Mouse (Mus musculus): Measurements from ENCODE around the gene Elfn2. TPM values are rescaled to one million over a fixed set of nuclear protein-coding genes. Genes with fewer than 3 reads are reported as not detected.

Gene Elfn2
- total and polyA plus RNA-seq, 2 experiments from 2014 or later = 10.1 to 51.6 TPM

DNA sequence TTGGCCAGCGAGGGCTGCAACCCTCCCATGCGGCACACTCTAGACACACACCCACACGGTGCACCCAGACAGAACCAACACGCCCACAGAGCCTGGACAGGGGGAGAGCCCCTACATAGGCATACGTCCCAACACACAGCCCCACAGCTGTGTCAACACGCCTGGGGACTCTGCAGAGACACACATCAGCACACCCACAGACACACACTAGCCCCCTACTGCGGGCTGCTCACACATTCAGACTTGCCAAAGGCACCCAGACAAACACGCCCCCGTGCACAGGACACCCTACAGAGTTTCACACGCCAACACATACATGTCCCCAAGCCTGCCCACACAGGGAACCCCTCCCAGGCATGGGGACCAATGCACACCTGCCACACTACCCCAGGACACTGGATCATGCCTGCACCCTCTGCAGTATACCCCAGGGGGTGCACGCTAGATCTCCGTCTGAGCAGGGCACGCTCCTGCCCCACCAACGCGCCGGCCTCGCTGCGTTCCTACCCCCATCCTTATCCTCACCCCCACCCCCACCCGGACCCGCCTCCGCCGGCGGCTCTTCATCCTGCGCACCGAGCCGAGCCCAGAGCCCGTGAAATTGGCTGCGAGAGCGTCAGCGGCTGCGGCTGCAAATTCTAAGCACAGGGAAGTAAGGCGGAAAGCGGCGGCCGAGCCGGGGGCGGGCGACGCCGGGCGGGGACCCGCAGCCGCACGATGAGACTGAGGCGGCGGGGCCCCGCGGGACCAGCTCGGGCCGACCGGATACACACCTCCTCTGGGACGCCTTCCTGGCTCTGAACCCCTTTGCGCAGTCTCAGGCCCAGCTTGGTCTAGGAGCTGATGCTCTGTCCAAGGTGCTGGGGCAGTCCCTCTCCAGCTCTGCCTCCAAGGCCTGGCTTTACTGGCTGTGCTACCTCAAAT lies 6.0 kb downstream of the Elfn2 start:
- WGBS = 11% methylated on average over 53 of the region's 53 CpGs
- Histone ChIP-seq H3K9ac (peak overlapping the region; percentile 34), H3K9me3 (ENCODE audit: low read length) (no peaks in the 10 kb centered on the region), H3K4me2 (ENCODE audit: low read depth) (peak overlapping the region; percentile 44), H3K27me3 (ENCODE audit: insufficient read depth, low read length) (no peaks in the 10 kb centered on the region), H3K36me3 (ENCODE audit: insufficient read depth) (no peaks in the 10 kb centered on the region), H3K4me1 (ENCODE audit: insufficient read depth) (peaks cover 30% of the 10 kb centered on the region), H3K4me3 (ENCODE audit: low read depth, low read length) (peak overlapping the region; percentile 21), H3K27ac (ENCODE audit: low read depth, low read length) (no peak overlapping the region)
- DNase-seq (peak; percentile 41), ATAC-seq (no peak; the same call in 1 of the 2 replicates)
- TF ChIP-seq CTCF (IDR thresholded peaks at IDR 0.05; ENCODE audit: low read depth) = no peak; the same call in 1 of the 2 replicates

- peak overlapping the region; percentile 34; the same call in 1 of the 2 replicates for H3K9ac ChIP-seq
- peaks cover 30% of the 10 kb centered on the region for H3K4me1 ChIP-seq (ENCODE audit: insufficient read depth)
- 58% methylated on average over 7 of the region's 7 CpGs for WGBS
- H3K4me2 ChIP-seq (ENCODE audit: low read depth) = peak overlapping the region; percentile 44
- no peaks in the 10 kb centered on the region for H3K9me3 ChIP-seq (ENCODE audit: low read length)
- DNase-seq (no peak), ATAC-seq (no peak)
- no peaks in the 10 kb centered on the region for H3K36me3 ChIP-seq (ENCODE audit: insufficient read depth)
- TF ChIP-seq CTCF (IDR thresholded peaks at IDR 0.05; ENCODE audit: low read depth) = no peak
- no peak overlapping the region for H3K27ac ChIP-seq (ENCODE audit: low read depth, low read length)
- no peaks in the 10 kb centered on the region for H3K27me3 ChIP-seq (ENCODE audit: insufficient read depth, low read length)
- H3K4me3 ChIP-seq (ENCODE audit: low read depth, low read length) = no peak overlapping the region
These were observed 6.6 kb downstream of the Elfn2 start for GRCm38 (mm10) chr15:78711935-78712334.

DNA sequence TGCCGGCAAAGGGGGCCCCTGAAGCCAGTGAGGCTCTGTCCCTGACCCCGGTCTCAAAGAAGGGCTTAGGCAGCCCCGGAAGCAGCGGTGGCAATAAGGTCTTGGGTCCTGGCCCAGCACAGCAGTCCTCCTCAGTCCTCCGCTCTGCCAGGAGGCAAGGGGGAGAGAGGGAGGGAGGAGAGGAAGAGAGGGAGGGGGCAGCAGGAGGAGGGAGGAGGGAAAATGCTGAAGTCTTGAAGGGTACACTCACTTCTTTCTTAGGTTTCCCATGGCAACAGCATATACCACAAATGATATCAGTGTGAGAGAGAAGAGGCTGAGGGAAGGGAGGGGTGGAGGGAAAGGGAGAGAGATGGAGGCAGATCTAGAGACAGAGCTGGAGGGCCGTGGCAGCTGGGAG lies 7.9 kb downstream of the Elfn2 start:
- peak overlapping the region; percentile 23 for H3K4me3 ChIP-seq (ENCODE audit: low read depth, low read length)
- peaks cover 29% of the 10 kb centered on the region for H3K4me1 ChIP-seq (ENCODE audit: insufficient read depth)
- 13% methylated on average over 6 of the region's 6 CpGs for WGBS
- H3K27ac ChIP-seq (ENCODE audit: low read depth, low read length) = peak overlapping the region; percentile 77
- no peaks in the 10 kb centered on the region for H3K27me3 ChIP-seq (ENCODE audit: insufficient read depth, low read length)
- H3K9me3 ChIP-seq (ENCODE audit: low read length) = no peaks in the 10 kb centered on the region
- H3K36me3 ChIP-seq (ENCODE audit: insufficient read depth) = no peaks in the 10 kb centered on the region
- ATAC-seq (peak; percentile 86), DNase-seq (peak; percentile 82)
- peak overlapping the region; percentile 54 for H3K4me2 ChIP-seq (ENCODE audit: low read depth)
- peak overlapping the region; percentile 53 for H3K9ac ChIP-seq
- TF ChIP-seq CTCF (IDR thresholded peaks at IDR 0.05; ENCODE audit: low read depth) = no peak

GRCm38 (mm10) chr15:78709767-78710166 lies 8.8 kb downstream of the Elfn2 start:
- Histone ChIP-seq H3K4me2 (ENCODE audit: low read depth) (peak overlapping the region; percentile 54), H3K27ac (ENCODE audit: low read depth, low read length) (peak overlapping the region; percentile 77), H3K9me3 (ENCODE audit: low read length) (no peaks in the 10 kb centered on the region), H3K4me1 (ENCODE audit: insufficient read depth) (peaks cover 21% of the 10 kb centered on the region), H3K36me3 (ENCODE audit: insufficient read depth) (no peaks in the 10 kb centered on the region), H3K27me3 (ENCODE audit: insufficient read depth, low read length) (no peaks in the 10 kb centered on the region), H3K4me3 (ENCODE audit: low read depth, low read length) (peak overlapping the region; percentile 23; the same call in 1 of the 2 replicates), H3K9ac (peak overlapping the region; percentile 53; the same call in 1 of the 2 replicates)
- peak; percentile 80 for DNase-seq
- ATAC-seq = peak; percentile 76
- WGBS = 10% methylated on average over 7 of the region's 7 CpGs
- no peak for TF ChIP-seq CTCF (IDR thresholded peaks at IDR 0.05; ENCODE audit: low read depth)

GRCm38 (mm10) chr15:78706630-78707029 lies 11.9 kb downstream of the Elfn2 start:
- TF ChIP-seq CTCF (IDR thresholded peaks at IDR 0.05; ENCODE audit: low read depth) = no peak
- H3K27me3 ChIP-seq (ENCODE audit: insufficient read depth, low read length) = no peaks in the 10 kb centered on the region
- no peak for ATAC-seq
- H3K4me2 ChIP-seq (ENCODE audit: low read depth) = no peak overlapping the region
- 33% methylated on average over 3 of the region's 3 CpGs for WGBS
- H3K9ac ChIP-seq = no peak overlapping the region
- H3K36me3 ChIP-seq (ENCODE audit: insufficient read depth) = no peaks in the 10 kb centered on the region
- no peak for DNase-seq
- no peak overlapping the region for H3K27ac ChIP-seq (ENCODE audit: low read depth, low read length)
- H3K4me1 ChIP-seq (ENCODE audit: insufficient read depth) = peaks cover 17% of the 10 kb centered on the region
- H3K9me3 ChIP-seq (ENCODE audit: low read length) = no peaks in the 10 kb centered on the region
- H3K4me3 ChIP-seq (ENCODE audit: low read depth, low read length) = no peak overlapping the region

GRCm38 (mm10) chr15:78704824-78705223 lies 13.7 kb downstream of the Elfn2 start:
- ATAC-seq (peak; percentile 58), DNase-seq (no peak)
- H3K4me3 ChIP-seq (ENCODE audit: low read depth, low read length) = no peak overlapping the region
- no peaks in the 10 kb centered on the region for H3K9me3 ChIP-seq (ENCODE audit: low read length)
- H3K9ac ChIP-seq = no peak overlapping the region
- H3K27ac ChIP-seq (ENCODE audit: low read depth, low read length) = no peak overlapping the region
- TF ChIP-seq CTCF (IDR thresholded peaks at IDR 0.05; ENCODE audit: low read depth) = no peak
- 45% methylated on average over 4 of the region's 4 CpGs for WGBS
- no peaks in the 10 kb centered on the region for H3K27me3 ChIP-seq (ENCODE audit: insufficient read depth, low read length)
- H3K4me2 ChIP-seq (ENCODE audit: low read depth) = no peak overlapping the region
- no peaks in the 10 kb centered on the region for H3K36me3 ChIP-seq (ENCODE audit: insufficient read depth)
- peaks cover 1% of the 10 kb centered on the region for H3K4me1 ChIP-seq (ENCODE audit: insufficient read depth)

DNA sequence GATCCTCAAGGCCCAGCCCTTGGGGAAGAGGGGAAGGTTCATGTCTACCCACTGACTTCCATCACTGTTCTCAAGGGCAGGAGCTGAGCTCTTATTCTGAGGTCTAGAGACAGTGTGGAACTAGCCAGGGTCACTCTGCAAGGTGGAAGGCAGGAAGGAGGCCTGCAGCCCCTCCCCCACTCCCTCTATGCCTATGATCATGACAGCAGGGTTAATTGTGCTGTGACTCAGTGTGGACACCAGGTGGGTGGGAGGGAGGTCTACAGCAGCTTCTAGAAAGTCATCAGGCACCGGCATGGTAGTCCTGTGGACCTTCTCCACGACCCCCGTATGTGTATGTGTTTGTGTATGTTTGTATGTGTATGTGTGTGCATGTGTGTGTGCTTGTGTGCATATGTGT lies 14.6 kb downstream of the Elfn2 start:
- WGBS = 83% methylated on average over 3 of the region's 3 CpGs
- H3K9me3 ChIP-seq (ENCODE audit: low read length) = no peaks in the 10 kb centered on the region
- H3K4me1 ChIP-seq (ENCODE audit: insufficient read depth) = peaks cover 1% of the 10 kb centered on the region
- TF ChIP-seq CTCF (IDR thresholded peaks at IDR 0.05; ENCODE audit: low read depth) = no peak
- no peak for DNase-seq
- no peak overlapping the region for H3K27ac ChIP-seq (ENCODE audit: low read depth, low read length)
- no peaks in the 10 kb centered on the region for H3K27me3 ChIP-seq (ENCODE audit: insufficient read depth, low read length)
- no peak for ATAC-seq
- H3K9ac ChIP-seq = no peak overlapping the region
- H3K4me2 ChIP-seq (ENCODE audit: low read depth) = no peak overlapping the region
- H3K4me3 ChIP-seq (ENCODE audit: low read depth, low read length) = no peak overlapping the region
- H3K36me3 ChIP-seq (ENCODE audit: insufficient read depth) = no peaks in the 10 kb centered on the region

Measured in forebrain, postnatal 0 days (tissue).